Mouse (Mus musculus) ES-E14 (cell line): ENCODE data around the gene Pcyt1a. TPM values are rescaled to one million over a fixed set of nuclear protein-coding genes. Genes with fewer than 3 reads are reported as not detected.

Experiments used
- DNase-seq: peaks from one replicate; pipeline ENCODE4 v3.0.0-alpha.2; 2013; ENCODE audit warnings: low read depth, low spot score
- H3K27ac ChIP-seq: 2 replicates; pipeline ENCODE4 v1.5.1; 2012; ENCODE audit warnings: low read depth, mild to moderate bottlenecking, low read length, moderate library complexity, mixed read lengths; ENCODE audit not compliant: poor library complexity, insufficient read depth, severe bottlenecking
- H3K36me3 ChIP-seq: 2 replicates; pipeline ENCODE4 v1.6.1; 2012; ENCODE audit warnings: mild to moderate bottlenecking, low read length, moderate library complexity, mixed read lengths; ENCODE audit not compliant: control insufficient read depth, poor library complexity, insufficient read depth, severe bottlenecking
- H3K4me1 ChIP-seq, 2 experiments: fragments of 150-350 bp in 1 of 2; sonication (generic) in 1 of 2; 2 replicates each; pipeline ENCODE4 v1.6.1; 2012; ENCODE audit warnings: low read length in 2 of 2, mild to moderate bottlenecking in 1 of 2, mixed read lengths in 1 of 2; ENCODE audit not compliant: control insufficient read depth in 2 of 2, insufficient read depth in 2 of 2, poor library complexity in 1 of 2
- H3K4me3 ChIP-seq, 2 experiments: fragments of 150-350 bp in 1 of 2; sonication (generic) in 1 of 2; 2 replicates each; pipeline ENCODE4 v1.5.1; 2012; ENCODE audit warnings: low read length in 2 of 2, low read depth in 1 of 2, mild to moderate bottlenecking in 1 of 2, mixed read lengths in 1 of 2; ENCODE audit not compliant: insufficient read depth in 1 of 2, poor library complexity in 1 of 2, severe bottlenecking in 1 of 2
- H3K9ac ChIP-seq: 2 replicates; pipeline ENCODE4 v1.6.1; 2012; ENCODE audit warnings: low read depth, mild to moderate bottlenecking, low read length, mixed read lengths; ENCODE audit not compliant: poor library complexity, insufficient read depth, severe bottlenecking
- H3K9me3 ChIP-seq: fragments of 150-350 bp; sonication (generic); 2 replicates; pipeline ENCODE4 v1.6.1; 2012; ENCODE audit warnings: low read depth, mild to moderate bottlenecking, low read length; ENCODE audit not compliant: control insufficient read depth, insufficient read depth
- CHD2 ChIP-seq: IDR thresholded peaks from 2 replicates; pipeline ENCODE4 v1.6.1; 2014; ENCODE audit warnings: mild to moderate bottlenecking, low read depth, low read length, inconsistent platforms
- HCFC1 ChIP-seq: IDR thresholded peaks from 2 replicates; pipeline ENCODE4 v1.6.1; 2012; ENCODE audit warnings: low read length, inconsistent platforms, borderline replicate concordance; ENCODE audit not compliant: insufficient read depth
- MAFK ChIP-seq: IDR thresholded peaks from 2 replicates; pipeline ENCODE4 v1.6.1; 2014; ENCODE audit warnings: mild to moderate bottlenecking, low read depth, low read length, inconsistent platforms; ENCODE audit not compliant: insufficient read depth
- ZC3H11A ChIP-seq: IDR thresholded peaks from 2 replicates; pipeline ENCODE4 v1.6.1; 2012; ENCODE audit warnings: low read depth, mild to moderate bottlenecking, inconsistent platforms, low read length, borderline replicate concordance
- ZNF384 ChIP-seq: IDR thresholded peaks from 2 replicates; pipeline ENCODE4 v1.6.1; 2012; ENCODE audit warnings: low read depth, low read length, inconsistent platforms
- in situ Hi-C, 2 experiments: fragments of 600-800 bp; cut with MboI; formaldehyde crosslinking; loops; one replicate each; pipeline ENCODE4 v1.15.1; 2025; ENCODE audit warnings: low sequenced_read_pairs in 2 of 2, inconsistent platforms in 1 of 2; ENCODE audit not compliant: unreplicated experiment in 2 of 2
- total RNA-seq: library from RNA; depleted of rRNA; stranded (reverse); fragments of 300-350 nt; gene quantifications from 2 replicates; pipeline ENCODE4 v1.2.3, GENCODE M21; 2012

Gene Pcyt1a
- total RNA-seq, 1 experiment: 18.2 TPM

- no peak overlapping the region for H3K4me3 ChIP-seq
- in situ Hi-C loops: loop anchor here (5.0 to 10.0 kb wide), 2 partner anchors 92 to 99 kb away; partner anchors contain the start of gene Tfrc (in 1 of the 2)
- no peak for DNase-seq
- no peaks in the 10 kb centered on the region for H3K36me3 ChIP-seq
- H3K4me1 ChIP-seq: peaks cover 2 to 38% of the 10 kb centered on the region in 2 experiments; a peak in 3 of 4 replicates
- no peak overlapping the region for H3K9ac ChIP-seq
- peak overlapping the region; percentile 61; the same call in 1 of the 2 replicates for H3K27ac ChIP-seq
- TF ChIP-seq ZNF384 (no peak), CHD2 (no peak), ZC3H11A (no peak), HCFC1 (no peak), MAFK (no peak)
- no peaks in the 10 kb centered on the region for H3K9me3 ChIP-seq
These were observed 82.2 kb downstream of the Pcyt1a start for GRCm38 (mm10) chr16:32512921-32513320.

- TF ChIP-seq CHD2 (no peak), HCFC1 (no peak), ZC3H11A (no peak), MAFK (no peak), ZNF384 (no peak)
- Histone ChIP-seq H3K9me3 (no peaks in the 10 kb centered on the region), H3K4me1 (peaks cover 2 to 38% of the 10 kb centered on the region in 2 experiments; a peak in 3 of 4 replicates), H3K4me3 (no peak overlapping the region), H3K27ac (peak overlapping the region; percentile 34), H3K9ac (no peak overlapping the region), H3K36me3 (no peaks in the 10 kb centered on the region)
- in situ Hi-C loops: loop anchor here (5.0 to 10.0 kb wide), 2 partner anchors 91 to 99 kb away; partner anchors contain the start of gene Tfrc (in 1 of the 2)
- DNase-seq: no peak
These were observed 82.7 kb downstream of the Pcyt1a start for GRCm38 (mm10) chr16:32513401-32513800.

- in situ Hi-C loops: loop anchor here (5.0 to 10.0 kb wide), 2 partner anchors 91 to 98 kb away; partner anchors contain the start of gene Tfrc (in 1 of the 2)
- no peak for TF ChIP-seq ZNF384
- no peak for TF ChIP-seq HCFC1
- TF ChIP-seq ZC3H11A: no peak
- TF ChIP-seq MAFK: no peak
- TF ChIP-seq CHD2: no peak
- no peak overlapping the region for H3K4me3 ChIP-seq
- H3K36me3 ChIP-seq: no peaks in the 10 kb centered on the region
- no peak overlapping the region for H3K9ac ChIP-seq
- peak overlapping the region; percentile 34; the same call in 1 of the 2 replicates for H3K27ac ChIP-seq
- DNase-seq: no peak
- peaks cover 2 to 35% of the 10 kb centered on the region in 2 experiments; a peak in 3 of 4 replicates for H3K4me1 ChIP-seq
- no peaks in the 10 kb centered on the region for H3K9me3 ChIP-seq
These were observed 83.2 kb downstream of the Pcyt1a start for GRCm38 (mm10) chr16:32513948-32514347.

GRCm38 (mm10) chr16:32516006-32516962 lies 85.6 kb downstream of the Pcyt1a start:
- no peaks in the 10 kb centered on the region for H3K36me3 ChIP-seq
- peak overlapping the region; percentile 59; the same call in 1 of the 2 replicates for H3K27ac ChIP-seq
- no peak for TF ChIP-seq MAFK
- TF ChIP-seq ZC3H11A: no peak
- no peak for TF ChIP-seq ZNF384
- TF ChIP-seq CHD2: no peak
- no peak for TF ChIP-seq HCFC1
- peak overlapping the region; percentile 61; the same call in 1 of the 2 replicates for H3K9ac ChIP-seq
- peak overlapping the region; percentile 44 to 54 for H3K4me3 ChIP-seq
- in situ Hi-C loops: loop anchor here in 1 of 2 experiments (10.0 kb wide), 1 partner anchor 89 kb away; the partner anchor contains the start of gene Tfrc
- peaks cover 2 to 19% of the 10 kb centered on the region in 2 experiments; a peak in 3 of 4 replicates for H3K4me1 ChIP-seq
- no peaks in the 10 kb centered on the region for H3K9me3 ChIP-seq
- DNase-seq: no peak
